Mouse (Mus musculus): Measurements from ENCODE around the gene Slc13a2.

Gene Slc13a2

DNA sequence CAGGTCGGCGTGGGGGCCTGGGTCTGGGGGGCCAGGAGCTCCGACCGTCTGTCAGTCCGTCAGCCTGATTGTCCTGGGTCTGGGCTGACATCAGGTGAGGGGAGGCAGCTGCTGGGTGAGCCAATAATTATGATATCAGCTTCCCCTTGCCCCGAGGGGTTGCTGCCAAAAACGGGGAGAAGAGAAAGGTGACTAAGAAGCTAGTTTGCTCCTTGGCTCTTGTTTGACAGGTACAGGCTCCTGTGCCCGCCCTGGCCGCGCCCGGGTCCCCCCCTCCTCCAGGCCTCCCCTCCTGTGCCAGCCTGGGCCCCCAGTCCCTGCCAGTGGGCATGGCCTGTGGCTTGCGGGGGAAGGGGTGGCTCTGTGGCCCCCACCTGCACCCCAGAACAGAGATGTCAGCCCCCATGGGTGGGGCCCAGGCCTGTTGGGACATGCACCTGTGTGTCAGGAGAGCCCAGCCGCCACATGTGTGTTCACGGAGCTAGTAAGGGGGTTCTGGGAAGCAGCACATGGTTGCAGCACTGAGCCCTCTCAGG lies 35.4 kb downstream of the Slc13a2 start, which contains the start of gene Foxn1:
Gene Foxn1 (minus strand): TSS at position 51 of the 536 bp plus-strand sequence.
- no peak for DNase-seq

DNA sequence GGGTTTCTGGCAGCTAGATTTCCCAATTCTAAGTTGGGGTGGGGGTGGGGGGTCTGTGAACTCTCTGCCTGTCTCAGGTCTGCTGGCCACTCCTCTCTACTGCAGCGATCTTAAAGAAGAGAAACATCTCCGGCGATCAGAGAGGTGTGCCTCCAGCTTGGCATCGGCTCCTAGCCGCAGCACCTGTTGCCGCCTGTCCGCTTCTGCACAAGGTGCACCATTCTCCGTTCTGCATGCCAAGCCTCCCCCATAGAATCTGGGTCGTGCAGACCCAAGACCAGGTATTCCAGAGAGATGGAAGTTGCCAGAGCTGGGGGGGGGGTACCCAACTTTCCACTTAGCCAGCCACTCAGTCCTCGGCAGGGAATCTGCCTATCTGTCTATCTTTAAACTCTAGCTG lies 36.2 kb downstream of the Slc13a2 start:
- no peak for DNase-seq

GRCm38 (mm10) chr11:78382701-78383100 lies 39.3 kb downstream of the Slc13a2 start:
- no peak for DNase-seq

DNA sequence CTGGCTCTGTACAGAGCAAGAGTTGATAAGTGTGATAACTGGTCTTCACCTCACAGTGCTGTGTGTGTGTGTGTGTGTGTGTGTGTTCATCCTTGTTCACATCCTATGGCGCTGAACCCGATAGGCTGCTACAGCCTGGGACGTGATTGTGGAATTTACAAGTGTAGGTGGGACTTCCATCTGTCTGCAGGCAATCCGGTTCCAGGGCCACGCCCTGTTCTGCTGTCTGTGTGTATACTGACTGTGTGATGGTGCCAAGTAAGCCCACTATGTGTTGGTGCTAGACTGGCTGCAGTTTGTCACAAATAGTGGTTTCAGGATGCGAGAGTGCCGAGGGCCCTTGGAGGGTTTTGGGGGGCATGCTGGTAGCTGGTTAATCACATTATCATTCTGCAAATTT lies 39.7 kb downstream of the Slc13a2 start:
- DNase-seq: no peak

DNA sequence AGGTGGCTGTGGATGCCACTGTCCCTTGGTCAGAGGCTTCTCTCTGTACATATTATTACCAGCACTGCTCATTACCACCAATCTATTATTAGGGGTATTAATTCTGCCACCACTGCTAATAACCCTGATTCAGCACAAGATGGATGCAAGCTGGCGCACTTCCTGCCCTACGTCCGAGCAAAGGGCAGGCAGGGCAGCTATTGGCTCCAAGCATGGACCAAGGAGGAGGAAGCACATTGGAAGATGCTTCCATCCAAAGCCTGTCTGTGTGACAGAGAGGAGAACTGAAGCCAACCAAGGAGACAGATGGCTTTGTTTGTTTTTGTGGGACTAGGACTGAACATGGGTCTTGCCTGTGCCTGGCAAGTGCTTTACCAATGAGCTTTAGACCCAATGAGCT lies 41.0 kb downstream of the Slc13a2 start:
- no peak for DNase-seq

GRCm38 (mm10) chr11:78380351-78380750 lies 41.7 kb downstream of the Slc13a2 start:
- no peak for DNase-seq

- DNase-seq: no peak
Observed at GRCm38 (mm10) chr11:78377549-78378159, 44.4 kb downstream of the Slc13a2 start.

- DNase-seq: no peak
Observed at GRCm38 (mm10) chr11:78374147-78374546, 47.9 kb downstream of the Slc13a2 start.

DNA sequence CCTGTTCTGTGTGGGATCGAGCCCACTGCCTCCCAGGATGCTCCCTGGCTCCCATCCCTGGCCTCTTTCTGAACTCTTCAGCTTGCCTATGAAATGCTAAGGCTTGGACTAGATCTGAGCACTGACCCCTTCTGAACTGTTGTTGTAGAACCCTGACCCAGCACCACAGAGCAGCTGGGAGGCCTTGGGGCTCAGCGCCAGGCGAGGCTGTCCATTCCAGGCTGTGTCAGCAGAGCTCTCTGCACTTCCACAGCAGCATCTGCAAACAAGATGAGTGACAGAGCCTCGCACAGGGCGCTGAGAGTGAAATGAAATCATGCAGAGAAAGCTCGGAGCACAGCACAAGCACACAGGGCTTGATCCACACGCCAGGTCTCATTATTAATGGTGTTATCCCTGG lies 49.4 kb downstream of the Slc13a2 start:
- no peak for DNase-seq

- no peak for DNase-seq
Observed at GRCm38 (mm10) chr11:78372166-78372565, 49.9 kb downstream of the Slc13a2 start.

DNA sequence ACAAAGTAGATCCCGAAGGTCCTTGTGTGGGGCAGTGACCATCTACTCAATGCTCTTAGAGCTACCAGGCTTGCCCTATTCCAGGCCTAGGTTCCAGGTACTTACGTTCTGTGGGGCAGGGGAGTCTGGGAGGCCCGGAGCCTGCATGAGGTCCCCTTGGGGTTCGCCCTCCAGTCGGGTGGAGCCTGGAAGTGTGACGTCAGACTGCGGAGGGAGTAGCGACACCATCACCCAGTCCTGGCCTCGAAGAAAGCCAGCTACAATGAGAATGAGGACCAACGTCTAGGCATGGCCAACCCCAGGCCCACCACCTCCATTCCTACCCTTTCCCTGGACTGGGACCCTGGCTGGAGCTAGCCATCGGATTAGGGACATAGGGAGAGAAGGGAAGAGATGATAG lies 50.3 kb downstream of the Slc13a2 start:
- DNase-seq: no peak

DNA sequence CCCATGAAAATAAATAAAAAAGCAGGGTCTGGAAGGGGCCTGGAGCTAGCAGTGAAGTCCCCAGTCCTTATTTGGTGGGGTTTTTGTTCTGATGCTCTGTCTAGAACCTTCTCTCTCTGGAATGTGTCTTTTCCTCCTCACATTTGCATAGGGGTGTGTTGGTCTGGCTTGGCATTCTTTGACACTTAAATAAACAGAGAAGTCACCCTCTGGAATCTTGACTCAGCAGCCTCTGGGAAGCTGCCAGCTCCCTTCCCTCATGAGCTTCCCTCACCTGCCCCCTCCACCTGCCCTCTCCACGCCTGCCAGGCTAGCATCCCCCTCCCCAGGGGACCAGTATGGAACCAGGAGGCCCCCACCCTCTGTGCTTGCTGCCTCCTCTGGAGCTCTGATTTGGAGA lies 51.6 kb downstream of the Slc13a2 start:
- DNase-seq: peak; percentile 47 to 64

DNA sequence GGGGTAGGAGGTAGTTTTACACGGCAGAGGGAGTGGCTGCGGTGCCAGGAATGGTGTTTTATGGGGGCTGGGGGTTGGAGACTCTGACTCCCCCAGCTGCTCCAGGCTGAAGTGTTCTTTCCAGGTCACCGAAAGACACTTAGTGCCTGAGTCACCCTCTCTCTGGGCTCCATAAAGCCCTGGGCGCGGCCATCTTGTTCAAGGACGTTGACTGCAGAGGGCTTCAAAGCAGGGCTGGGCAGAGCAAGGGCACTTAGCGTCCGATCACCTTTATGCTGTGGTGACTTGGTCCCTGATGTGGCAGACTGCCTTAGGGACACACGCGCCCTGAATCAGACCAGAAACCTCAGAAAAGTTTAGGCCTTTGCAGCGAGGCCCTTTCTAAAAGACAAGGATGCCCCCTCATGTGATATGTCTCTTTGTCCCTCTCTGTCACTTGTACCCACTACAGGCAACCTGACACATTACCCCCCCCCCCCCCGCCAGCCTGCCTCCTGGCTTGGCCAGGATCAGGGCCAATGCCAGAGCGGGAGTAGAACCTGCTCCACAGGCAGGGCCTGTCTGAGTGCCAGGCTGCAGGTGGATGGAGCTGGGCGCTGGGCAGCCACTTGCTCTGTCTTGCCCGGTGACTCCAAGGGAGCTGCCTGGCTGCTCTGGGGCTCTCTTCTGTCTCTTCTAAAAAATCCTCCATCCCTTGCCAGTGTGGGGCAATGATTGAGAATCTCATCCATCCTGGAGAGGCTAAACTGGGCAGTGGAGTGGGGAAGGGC lies 54.4 kb downstream of the Slc13a2 start:
- DNase-seq: no peak

DNA sequence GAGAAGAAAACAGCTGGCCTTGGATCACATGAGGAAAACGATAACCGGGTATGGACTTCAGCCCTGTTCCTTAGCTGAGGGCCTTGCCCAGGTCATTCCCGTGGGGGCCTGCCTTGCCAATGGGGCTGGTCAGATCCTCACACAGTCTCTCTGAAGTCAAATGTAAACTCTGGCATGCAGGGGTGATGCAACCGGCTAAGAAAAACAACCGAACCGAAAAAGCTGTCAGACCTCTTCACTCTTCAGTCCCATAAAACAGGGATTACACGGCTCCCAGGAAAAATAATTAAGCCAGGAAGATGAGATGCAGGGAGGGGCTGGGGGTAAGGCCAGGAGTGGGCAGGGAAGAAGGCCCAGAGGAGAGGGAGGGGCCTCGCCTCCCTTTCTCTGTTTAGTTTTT lies 57.9 kb downstream of the Slc13a2 start:
- DNase-seq: no peak

DNA sequence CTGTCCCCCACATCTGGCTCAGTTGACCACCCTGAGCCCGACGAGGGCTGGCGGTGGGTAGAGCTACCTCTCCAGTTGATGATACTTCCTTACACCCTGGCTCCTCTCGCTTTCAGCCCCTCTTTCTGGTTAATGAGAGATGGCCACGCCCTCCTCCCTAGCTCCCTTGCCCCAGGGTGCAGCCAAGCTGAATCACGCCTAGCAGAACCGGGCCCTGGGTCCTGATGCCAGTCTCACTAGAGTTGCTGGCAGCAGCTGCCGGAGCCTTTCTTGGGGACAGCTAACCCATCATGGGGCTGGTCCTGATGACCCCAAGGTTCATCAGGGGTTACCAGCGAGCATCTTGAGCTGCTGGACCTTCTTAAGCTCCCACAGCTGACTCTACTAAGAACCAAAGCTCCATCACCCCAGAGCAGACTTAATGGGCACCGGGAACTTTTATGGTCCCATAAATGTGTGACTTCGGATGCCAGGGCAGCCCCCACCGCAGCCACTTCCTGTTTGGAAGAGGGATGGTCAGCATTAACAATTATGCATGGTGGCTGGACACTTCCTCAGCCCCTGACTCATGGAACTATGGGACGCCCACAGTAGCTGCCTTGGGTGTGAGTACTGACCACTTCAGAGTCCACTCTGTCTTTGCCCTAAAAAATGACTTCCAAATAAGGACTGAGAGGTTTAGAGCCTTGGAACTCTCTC lies 58.6 kb downstream of the Slc13a2 start:
- no peak for DNase-seq

GRCm38 (mm10) chr11:78360789-78361131 lies 61.3 kb downstream of the Slc13a2 start:
- no peak for DNase-seq

DNA sequence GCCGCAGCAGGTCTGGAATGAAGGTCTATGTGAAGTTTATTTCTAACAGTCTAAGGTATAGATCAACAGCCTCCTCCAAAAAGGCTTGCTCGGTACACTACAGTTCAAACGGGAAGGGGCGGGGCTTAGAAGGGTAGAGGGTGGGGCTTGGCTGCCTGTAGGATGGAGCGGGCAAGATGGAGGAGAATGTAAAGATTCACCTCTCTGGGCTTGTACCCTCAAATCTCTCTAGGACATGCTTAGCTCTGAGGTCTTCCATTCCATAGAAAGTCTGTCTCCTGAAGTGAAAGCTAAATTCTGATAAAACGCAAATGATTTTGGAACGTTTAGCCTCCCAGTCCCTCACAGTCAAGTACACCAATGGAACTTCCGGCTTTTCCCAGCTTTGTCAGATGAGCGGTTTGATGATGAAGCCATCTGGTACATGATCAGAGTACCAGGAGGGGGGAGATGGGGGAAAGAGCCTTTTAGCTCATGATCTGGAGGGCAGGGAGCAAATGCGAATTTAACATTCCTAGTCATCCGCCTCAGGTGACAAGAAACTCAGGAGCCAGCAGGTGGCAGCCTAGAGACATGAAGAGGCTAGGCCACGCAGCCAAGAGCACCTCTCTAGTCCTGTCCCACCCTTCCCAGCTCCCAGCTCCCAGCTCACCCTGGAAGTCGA lies 61.8 kb downstream of the Slc13a2 start:
- peak; percentile 80 to 83 for DNase-seq

GRCm38 (mm10) chr11:78358330-78359007 lies 63.5 kb downstream of the Slc13a2 start:
- DNase-seq: no peak

GRCm38 (mm10) chr11:78355471-78356238 lies 66.4 kb downstream of the Slc13a2 start:
- peak in 1 of 2 experiments; percentile 55 for DNase-seq

- no peak for DNase-seq
Observed at GRCm38 (mm10) chr11:78354905-78355304, 67.1 kb downstream of the Slc13a2 start.

DNA sequence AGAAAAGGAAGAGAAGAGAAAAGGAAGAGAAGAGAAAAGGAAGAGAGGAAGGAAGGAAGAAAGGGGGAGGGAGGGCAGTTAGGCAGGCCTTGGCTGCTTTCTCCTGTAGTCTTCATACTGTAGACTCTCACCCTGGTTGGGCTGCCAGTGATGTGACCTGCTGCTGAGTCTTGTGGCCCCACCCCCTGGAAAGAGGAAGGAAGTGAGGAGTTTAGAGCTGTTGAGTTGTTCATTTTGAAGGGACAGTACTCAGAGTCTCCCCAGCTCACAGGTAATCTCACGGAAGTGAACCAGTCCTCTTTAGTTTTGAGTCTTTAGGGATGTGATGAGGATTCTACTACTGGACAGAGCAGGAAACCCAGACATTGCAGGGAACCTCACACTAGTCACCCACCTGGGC lies 68.9 kb downstream of the Slc13a2 start:
- DNase-seq: no peak

All from lung, adult 18-20 months (tissue).